Mouse (Mus musculus) megakaryocyte, embryonic 14.5 days (primary cell): Measurements from ENCODE around the gene Inka1. TPM values are rescaled to one million over a fixed set of nuclear protein-coding genes. Genes with fewer than 3 reads are reported as not detected.

Experiments
- H3K27me3 ChIP-seq: replicated peaks from 2 replicates; pipeline ENCODE3; 2012; ENCODE audit warnings: inconsistent platforms
- H3K36me3 ChIP-seq: replicated peaks from 2 replicates; pipeline ENCODE3; 2012; ENCODE audit warnings: low read length, inconsistent platforms, mixed read lengths
- H3K4me1 ChIP-seq: 2 replicates; pipeline ENCODE4 v1.6.1; 2012; ENCODE audit warnings: inconsistent platforms
- H3K4me3 ChIP-seq: replicated peaks from 2 replicates; pipeline ENCODE3; 2012; ENCODE audit warnings: moderate library complexity, mild to moderate bottlenecking, inconsistent platforms
- H3K9me3 ChIP-seq: 2 replicates; pipeline ENCODE4 v1.6.1; 2012; ENCODE audit warnings: inconsistent platforms
- FLI1 ChIP-seq: IDR thresholded peaks from 2 replicates; pipeline ENCODE4 v1.6.1; 2012; ENCODE audit warnings: low read length, inconsistent platforms, mixed read lengths
- GATA1 ChIP-seq: IDR thresholded peaks from 3 replicates; pipeline ENCODE4 v1.6.1; 2012; ENCODE audit warnings: mixed read lengths, low read length, inconsistent platforms, borderline replicate concordance
- polyA plus RNA-seq: library from polyadenylated mRNA; stranded (reverse); fragments of >175 nt; gene quantifications from 2 replicates; pipeline ENCODE4 v1.2.3, GENCODE M21; 2012; ENCODE audit warnings: low replicate concordance; ENCODE audit not compliant: insufficient read depth

The Inka1 gene
- polyA plus RNA-seq, 1 experiment, result 270 TPM

DNA sequence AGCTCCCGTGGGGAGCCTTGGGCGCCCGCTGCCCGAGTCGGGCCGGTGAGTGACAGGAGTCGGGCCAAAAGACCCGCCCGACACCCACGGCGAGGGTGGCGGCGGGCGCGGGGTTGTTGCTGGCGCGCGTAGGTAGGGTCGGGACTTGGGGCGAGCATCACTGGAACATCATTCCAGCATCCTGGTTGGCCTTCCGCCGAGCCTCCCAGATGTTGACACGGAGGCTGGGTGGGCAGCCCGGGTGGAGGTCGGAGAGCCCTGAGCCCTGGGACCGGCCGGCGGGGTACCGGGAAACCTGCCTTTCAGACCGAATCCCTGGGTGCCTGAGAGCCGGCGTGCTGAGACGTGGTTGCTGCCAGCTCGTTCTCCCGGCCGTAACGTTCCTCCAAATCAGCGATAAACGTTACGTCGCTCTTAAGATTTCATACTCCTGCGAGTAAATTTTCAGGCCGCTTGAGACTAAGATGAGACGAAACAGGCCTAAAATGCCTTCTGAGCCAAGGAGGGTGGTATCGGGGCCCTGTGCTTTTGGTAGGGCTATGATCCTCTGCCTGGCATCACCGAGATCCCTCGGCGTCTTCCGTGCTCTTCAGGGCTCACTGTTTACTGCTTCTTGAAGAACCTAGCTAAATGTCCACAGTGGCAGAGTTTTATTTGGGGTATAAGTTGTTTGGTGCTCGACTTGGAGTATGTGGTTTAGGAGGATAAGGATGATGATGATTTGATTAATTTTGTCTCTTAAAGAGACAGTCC is 17.3 kb upstream of the Inka1 start:
- H3K4me3 ChIP-seq, result peak overlapping the region; percentile 99
- H3K9me3 ChIP-seq, result no peaks in the 10 kb centered on the region
- peaks cover 51% of the 10 kb centered on the region for H3K36me3 ChIP-seq
- no peak for TF ChIP-seq GATA1
- peaks cover 70% of the 10 kb centered on the region for H3K4me1 ChIP-seq
- H3K27me3 ChIP-seq, result no peaks in the 10 kb centered on the region

DNA sequence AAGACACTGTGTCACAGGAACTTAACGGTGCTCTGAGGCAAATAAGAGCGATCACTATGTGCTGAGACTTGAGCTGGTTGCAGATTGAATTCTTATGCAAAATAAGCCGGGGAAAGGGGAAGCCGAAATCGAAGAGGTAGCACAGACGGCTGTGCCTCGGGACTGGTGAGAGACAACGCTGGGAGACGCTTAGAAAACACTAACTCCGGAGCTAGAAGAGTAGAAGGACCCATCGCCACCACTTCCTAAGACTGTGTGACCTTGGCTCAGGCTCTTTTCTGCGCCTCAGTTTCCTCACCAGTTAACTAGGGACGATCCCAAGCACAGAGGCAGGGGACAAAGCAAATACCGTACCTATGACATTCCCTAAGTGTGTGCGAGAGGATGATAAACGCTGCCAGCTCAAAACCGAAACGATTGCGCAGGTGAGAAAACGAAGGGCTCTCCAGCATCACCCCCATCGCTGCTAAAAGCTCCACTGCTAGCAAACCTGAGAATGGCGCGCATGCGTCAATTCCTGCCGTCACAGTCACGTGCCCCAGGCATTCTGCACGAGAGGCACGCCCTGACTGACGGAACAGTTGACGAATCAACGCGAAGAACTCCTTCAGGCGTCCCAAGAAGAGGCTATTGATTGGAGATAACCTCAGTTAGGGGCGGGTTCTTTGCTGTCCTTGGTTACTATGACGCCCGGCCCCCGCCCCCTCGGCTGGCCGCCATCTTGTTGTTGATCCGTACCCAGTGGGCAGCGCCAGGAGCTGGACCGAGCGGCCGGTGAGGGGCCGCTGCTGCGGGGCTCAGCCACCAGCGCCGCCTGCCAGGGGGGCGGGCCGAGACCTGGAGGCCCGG is 16.5 kb upstream of the Inka1 start, which contains the start of gene Ip6k1:
Gene Ip6k1 (plus strand): TSS at position 580 of the 849 bp plus-strand sequence.
- H3K4me1 ChIP-seq, result peaks cover 65% of the 10 kb centered on the region
- peak within 1 kb of the TSS; percentile 99 for H3K4me3 ChIP-seq
- no peaks in the 10 kb centered on the region for H3K27me3 ChIP-seq
- peaks cover 55% of the 10 kb centered on the region for H3K36me3 ChIP-seq
- TF ChIP-seq FLI1 (no peak), GATA1 (no peak)
- H3K9me3 ChIP-seq, result no peaks in the 10 kb centered on the region

DNA sequence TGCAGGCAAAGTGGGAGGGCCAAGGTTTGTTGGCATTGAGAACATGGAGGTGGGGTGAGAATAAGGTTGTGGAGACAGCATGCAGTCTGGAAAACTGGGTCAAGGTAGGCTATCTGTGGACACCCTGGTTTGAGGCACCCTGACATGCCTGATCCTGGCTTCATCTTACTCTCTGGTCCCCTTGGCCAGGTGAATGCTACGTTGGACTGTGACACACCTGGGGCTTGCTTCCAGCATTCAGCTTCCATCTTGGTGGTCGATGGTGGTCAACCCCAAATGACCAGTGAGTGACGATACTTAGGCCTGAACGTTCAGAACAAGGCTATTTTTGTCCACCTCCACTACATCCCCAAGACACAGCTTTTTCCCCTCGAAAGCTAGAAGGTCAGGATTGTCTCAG is 10.4 kb upstream of the Inka1 start, which contains the start of gene Gm20662:
Gene Gm20662 (plus strand): TSS at position 301 of the 400 bp plus-strand sequence.
- Histone ChIP-seq H3K36me3 (peaks cover 70% of the 10 kb centered on the region), H3K4me3 (no peak within 1 kb of the TSS), H3K27me3 (no peaks in the 10 kb centered on the region), H3K4me1 (peaks cover 59% of the 10 kb centered on the region), H3K9me3 (no peaks in the 10 kb centered on the region)
- TF ChIP-seq GATA1, result no peak

DNA sequence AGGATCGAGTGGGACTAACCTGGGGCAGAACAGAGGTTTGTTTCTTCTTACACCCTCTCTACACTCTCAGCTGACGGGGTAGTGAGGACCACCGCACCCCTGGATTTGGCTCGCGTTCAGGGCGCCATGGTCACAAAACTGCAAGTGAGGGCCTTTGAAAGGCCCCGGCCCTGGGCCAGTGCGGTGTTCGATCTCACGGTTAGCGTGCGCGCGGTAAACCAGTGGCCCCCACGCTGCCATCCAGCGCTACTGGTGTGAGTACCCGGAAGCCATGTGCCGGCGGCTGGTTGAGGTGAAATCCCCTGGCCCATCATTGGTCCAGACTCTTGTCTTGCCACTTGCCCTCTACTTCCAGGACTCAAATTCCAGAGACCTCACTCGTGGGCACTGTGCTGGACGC is 9.8 kb upstream of the Inka1 start:
- H3K9me3 ChIP-seq, result no peaks in the 10 kb centered on the region
- no peak for TF ChIP-seq FLI1
- TF ChIP-seq GATA1, result no peak
- peaks cover 57% of the 10 kb centered on the region for H3K4me1 ChIP-seq

DNA sequence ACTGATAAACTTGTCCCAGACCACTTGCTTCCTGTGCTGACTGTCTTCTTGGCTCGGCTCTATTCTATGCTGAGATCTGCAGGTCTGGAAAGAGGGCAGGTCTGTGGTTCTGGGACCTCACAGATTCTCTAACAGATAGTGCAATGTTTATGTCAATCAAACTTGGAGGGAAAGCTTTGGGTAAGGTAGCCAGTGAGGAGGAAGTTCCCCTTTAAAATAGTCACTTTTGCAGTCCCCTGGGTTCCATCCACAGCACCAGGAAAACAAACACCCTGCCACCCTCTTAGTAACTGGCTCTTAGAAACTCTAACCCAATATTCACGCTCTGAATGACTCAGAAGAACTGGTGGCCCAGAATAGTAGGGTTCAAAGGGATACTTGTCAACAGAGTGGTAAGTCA is 8.8 kb upstream of the Inka1 start:
- Histone ChIP-seq H3K27me3 (no peaks in the 10 kb centered on the region), H3K4me3 (peak overlapping the region; percentile 10), H3K9me3 (no peaks in the 10 kb centered on the region), H3K4me1 (peaks cover 63% of the 10 kb centered on the region), H3K36me3 (peaks cover 59% of the 10 kb centered on the region)
- TF ChIP-seq FLI1, result no peak
- TF ChIP-seq GATA1, result no peak

More for the DNA sequence above, 9.8 kb upstream of the Inka1 start:
- H3K27me3 ChIP-seq, result no peaks in the 10 kb centered on the region
- no peak overlapping the region for H3K4me3 ChIP-seq
- H3K36me3 ChIP-seq, result peaks cover 68% of the 10 kb centered on the region

DNA sequence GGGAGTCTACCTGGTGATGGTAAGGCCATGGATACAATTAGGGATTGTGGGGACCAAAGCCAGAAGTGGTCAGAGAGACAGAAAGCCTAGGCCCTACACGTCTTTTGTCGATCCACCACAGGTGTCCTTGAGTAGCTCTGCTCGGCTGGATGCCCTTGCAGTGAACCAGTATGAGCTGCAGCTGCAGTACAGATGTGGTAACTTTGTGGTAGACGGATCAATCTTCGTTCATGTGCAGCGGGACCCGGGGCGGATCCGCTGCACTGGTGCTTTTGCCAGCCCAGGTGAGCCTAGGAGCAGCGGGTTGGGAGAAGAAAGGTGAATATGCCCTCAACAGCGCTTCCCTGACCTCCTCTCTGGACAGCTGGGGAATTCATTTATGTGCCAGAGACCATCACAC is 7.3 kb upstream of the Inka1 start:
- no peaks in the 10 kb centered on the region for H3K27me3 ChIP-seq
- TF ChIP-seq GATA1, result no peak
- no peak for TF ChIP-seq FLI1
- no peak overlapping the region for H3K4me3 ChIP-seq
- H3K4me1 ChIP-seq, result peaks cover 62% of the 10 kb centered on the region
- H3K36me3 ChIP-seq, result peaks cover 45% of the 10 kb centered on the region
- no peaks in the 10 kb centered on the region for H3K9me3 ChIP-seq

DNA sequence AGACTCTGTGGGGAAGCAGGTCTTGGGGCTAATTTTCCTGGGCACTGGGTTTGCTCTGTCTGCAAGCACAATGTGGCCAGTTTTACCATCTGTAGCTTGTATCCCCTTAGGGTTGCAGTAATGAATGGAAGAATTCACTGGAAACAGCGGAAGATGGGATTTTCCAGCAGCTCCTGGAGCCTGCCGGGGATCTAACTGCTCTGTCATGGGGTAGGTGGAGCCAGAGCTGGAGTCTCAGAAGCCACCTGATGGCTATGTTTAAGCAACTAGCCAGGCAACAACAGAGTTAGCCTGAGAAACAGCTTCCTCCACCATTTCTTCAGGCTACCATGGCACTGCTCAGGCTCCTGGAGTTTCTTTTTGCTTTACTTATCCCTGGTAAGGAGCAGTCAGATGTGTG is 6.5 kb upstream of the Inka1 start, which contains the start of gene Cdhr4:
Gene Cdhr4 (plus strand): TSS at position 301 of the 400 bp plus-strand sequence.
- Histone ChIP-seq H3K4me1 (peaks cover 70% of the 10 kb centered on the region), H3K27me3 (no peaks in the 10 kb centered on the region), H3K4me3 (no peak within 1 kb of the TSS), H3K36me3 (peaks cover 37% of the 10 kb centered on the region), H3K9me3 (no peaks in the 10 kb centered on the region)
- TF ChIP-seq FLI1 (no peak), GATA1 (no peak)

DNA sequence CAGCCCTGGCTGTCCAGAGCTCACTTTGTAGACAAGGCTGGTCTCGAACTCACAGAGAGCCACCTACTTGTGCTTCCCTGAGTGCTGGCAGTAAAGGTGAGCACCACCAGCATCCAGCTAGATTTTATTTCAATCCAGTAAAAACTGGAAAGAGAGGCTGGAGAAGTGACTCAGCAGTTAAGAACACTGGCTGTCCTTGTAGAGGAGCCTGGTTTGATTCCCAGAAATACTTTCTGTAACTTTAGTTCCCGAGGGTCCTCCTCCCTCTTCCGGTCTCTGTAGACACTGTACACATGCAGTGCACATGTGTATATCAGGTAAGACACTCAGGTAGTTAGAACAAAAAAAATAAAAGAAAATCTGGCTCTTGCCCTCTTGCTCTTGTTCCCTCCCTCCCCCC is 2.3 kb upstream of the Inka1 start:
- Histone ChIP-seq H3K4me1 (peaks cover 69% of the 10 kb centered on the region), H3K4me3 (no peak overlapping the region)
- no peak for TF ChIP-seq GATA1

DNA sequence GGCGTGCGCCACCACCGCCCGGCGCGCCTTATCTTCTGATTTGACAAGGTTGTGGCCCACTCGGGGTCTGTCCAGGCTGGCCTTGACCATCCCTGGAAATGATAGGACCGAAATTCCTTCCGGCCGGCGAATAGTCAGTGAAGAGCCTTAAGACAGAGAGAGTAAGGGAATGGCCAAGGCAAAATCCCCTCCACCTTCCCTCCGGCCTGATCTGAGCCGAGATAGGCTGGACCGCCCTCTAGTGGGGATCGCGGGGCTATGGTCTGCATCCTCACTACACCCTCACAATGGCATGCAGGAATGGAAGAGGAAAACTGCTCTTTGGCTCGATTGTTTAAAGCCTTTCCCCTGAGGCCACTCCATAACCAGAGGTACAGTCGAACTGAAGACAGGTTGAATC is 697 bp upstream of the Inka1 start:
- H3K36me3 ChIP-seq, result peaks cover 42% of the 10 kb centered on the region
- H3K27me3 ChIP-seq, result no peaks in the 10 kb centered on the region
- H3K4me3 ChIP-seq, result peak overlapping the region; percentile 89
- peaks cover 74% of the 10 kb centered on the region for H3K4me1 ChIP-seq
- no peak for TF ChIP-seq FLI1
- TF ChIP-seq GATA1, result peak; percentile 61; the same call in 1 of the 3 replicates
- no peaks in the 10 kb centered on the region for H3K9me3 ChIP-seq

More for the DNA sequence above, 2.3 kb upstream of the Inka1 start:
- Histone ChIP-seq H3K9me3 (no peaks in the 10 kb centered on the region), H3K27me3 (no peaks in the 10 kb centered on the region), H3K36me3 (peaks cover 29% of the 10 kb centered on the region)

DNA sequence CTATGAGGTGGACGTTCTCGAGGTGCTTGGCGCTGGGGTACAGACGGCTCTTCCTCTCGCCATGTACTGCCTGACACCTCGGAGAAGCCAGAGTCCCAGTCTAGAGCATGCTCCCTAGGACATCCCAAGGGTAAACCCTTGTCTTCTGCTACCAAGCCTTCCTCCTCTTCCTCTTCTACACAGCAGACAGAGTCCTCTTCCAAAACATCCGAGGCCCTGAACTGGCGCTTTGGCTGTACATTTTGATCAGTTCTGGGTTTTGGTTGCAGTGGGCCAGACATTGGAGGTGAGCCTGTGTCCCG is 974 bp downstream of the Inka1 start:
- no peaks in the 10 kb centered on the region for H3K27me3 ChIP-seq
- H3K4me3 ChIP-seq, result peak overlapping the region; percentile 99
- H3K36me3 ChIP-seq, result peaks cover 59% of the 10 kb centered on the region
- no peaks in the 10 kb centered on the region for H3K9me3 ChIP-seq
- TF ChIP-seq GATA1, result no peak
- TF ChIP-seq FLI1, result no peak
- H3K4me1 ChIP-seq, result peaks cover 79% of the 10 kb centered on the region
